Mouse (Mus musculus) stomach, postnatal 0 days (tissue): ENCODE measurements around the gene Bnc2. TPM values are rescaled to one million over a fixed set of nuclear protein-coding genes. Genes with fewer than 3 reads are reported as not detected.

Experiments
- ATAC-seq: fragments of 200-750 bp; cut with Nextera tagmentation; 2 replicates; pipeline ENCODE4 v1.8.0; 2017; ENCODE audit not compliant: low FRiP score, low TSS enrichment
- DNase-seq: peaks from one replicate; pipeline ENCODE4 v3.0.0-alpha.2; 2016; ENCODE audit warnings: low spot score
- H3K27ac ChIP-seq: fragments of 300-500 bp; sonication (generic); replicated peaks from 2 replicates; pipeline ENCODE4 v1.5.1; 2014; ENCODE audit warnings: mild to moderate bottlenecking, control low read depth
- H3K27me3 ChIP-seq: fragments of 300-500 bp; sonication (generic); 2 replicates; pipeline ENCODE4 v1.6.1; 2014; ENCODE audit warnings: low read length; ENCODE audit not compliant: control insufficient read depth, insufficient read depth
- H3K36me3 ChIP-seq: fragments of 300-500 bp; sonication (generic); 2 replicates; pipeline ENCODE4 v1.6.1; 2014; ENCODE audit warnings: low read length, mixed read lengths; ENCODE audit not compliant: control insufficient read depth, insufficient read depth
- H3K4me1 ChIP-seq: fragments of 300-500 bp; sonication (generic); replicated peaks from 2 replicates; pipeline ENCODE4 v1.6.1; 2014; ENCODE audit warnings: antibody characterized with exemption; ENCODE audit not compliant: control insufficient read depth, insufficient read depth
- H3K4me2 ChIP-seq: fragments of 300-500 bp; sonication (generic); replicated peaks from 2 replicates; pipeline ENCODE4 v1.6.1; 2014; ENCODE audit warnings: low read depth, mild to moderate bottlenecking, control low read depth, moderate library complexity
- H3K4me3 ChIP-seq: fragments of 300-500 bp; sonication (generic); 2 replicates; pipeline ENCODE4 v1.5.1; 2014; ENCODE audit warnings: low read depth, low read length, control low read depth
- H3K9ac ChIP-seq: fragments of 300-500 bp; sonication (generic); 2 replicates; pipeline ENCODE4 v1.6.1; 2014; ENCODE audit warnings: mild to moderate bottlenecking, low read length, control low read depth, mixed read lengths
- H3K9me3 ChIP-seq: fragments of 300-500 bp; sonication (generic); 2 replicates; pipeline ENCODE4 v1.6.1; 2016; ENCODE audit warnings: low read length; ENCODE audit not compliant: control insufficient read depth
- CTCF ChIP-seq: IDR thresholded peaks from 2 replicates; pipeline ENCODE4 v1.5.1; 2016; ENCODE audit warnings: antibody characterized with exemption, low read depth, mild to moderate bottlenecking, moderate library complexity
- EP300 ChIP-seq: optimal IDR thresholded peaks from 2 replicates; pipeline ENCODE3; 2016; ENCODE audit warnings: antibody characterized with exemption
- WGBS: fragments of 180-500 bp; shearing (Covaris S2); extraction: QIAGEN DNeasy Blood & Tissue Kit; methylation state at CpG from one replicate; pipeline ENCODE4 v1.1.7; 2014; 5-methylcytosine and 5-hydroxymethylcytosine counted together
- polyA plus RNA-seq: library from polyadenylated mRNA; unstranded; fragments of >200 nt; fragmentation: Nextera tagmentation; extraction: Ambion mirVana; gene quantifications from 2 replicates; pipeline ENCODE4 v1.2.1, GENCODE M21; 2015

The Bnc2 gene
- polyA plus RNA-seq, 1 experiment from 2014 or later, result 5.8 TPM

- no peak for DNase-seq
- no peak for ATAC-seq
- H3K9ac ChIP-seq, result no peak overlapping the region
- no peaks in the 10 kb centered on the region for H3K36me3 ChIP-seq
- no peaks in the 10 kb centered on the region for H3K9me3 ChIP-seq
- H3K4me2 ChIP-seq, result no peak overlapping the region
- TF ChIP-seq CTCF (no peak), EP300 (no peak)
- H3K4me1 ChIP-seq, result no peaks in the 10 kb centered on the region
- no peak overlapping the region for H3K4me3 ChIP-seq
- H3K27me3 ChIP-seq, result no peaks in the 10 kb centered on the region
- WGBS, result 61% methylated on average over 6 of the region's 6 CpGs
- no peak overlapping the region for H3K27ac ChIP-seq
Observed at GRCm38 (mm10) chr4:84639166-84639565, 35.9 kb downstream of the Bnc2 start.

- DNase-seq, result peak; percentile 19
- no peaks in the 10 kb centered on the region for H3K4me1 ChIP-seq
- 5% methylated on average over 10 of the region's 10 CpGs for WGBS
Observed at GRCm38 (mm10) chr4:84637641-84638040, 37.4 kb downstream of the Bnc2 start.

GRCm38 (mm10) chr4:84634751-84635150, 40.3 kb downstream of the Bnc2 start:
- Histone ChIP-seq H3K4me2 (no peak overlapping the region), H3K27ac (no peak overlapping the region), H3K9ac (no peak overlapping the region), H3K4me1 (no peaks in the 10 kb centered on the region), H3K27me3 (no peaks in the 10 kb centered on the region), H3K36me3 (no peaks in the 10 kb centered on the region), H3K4me3 (no peak overlapping the region), H3K9me3 (no peaks in the 10 kb centered on the region)
- TF ChIP-seq EP300, result no peak
- no peak for TF ChIP-seq CTCF
- ATAC-seq (peak; percentile 29; the same call in 1 of the 2 replicates), DNase-seq (no peak)
- WGBS, result 34% methylated on average over 4 of the region's 4 CpGs

More at GRCm38 (mm10) chr4:84637641-84638040, 37.4 kb downstream of the Bnc2 start:
- 0 out of 2 replicates have a peak overlapping the region, but pooled peaks have one; percentile 40 for H3K27ac ChIP-seq
- 0 out of 2 replicates have a peak, but pooled peaks have one; percentile 61 for ATAC-seq
- H3K9ac ChIP-seq, result no peak overlapping the region
- TF ChIP-seq CTCF (no peak), EP300 (no peak)
- peak overlapping the region; percentile 37 for H3K4me2 ChIP-seq
- H3K36me3 ChIP-seq, result no peaks in the 10 kb centered on the region
- H3K9me3 ChIP-seq, result no peaks in the 10 kb centered on the region
- no peaks in the 10 kb centered on the region for H3K27me3 ChIP-seq
- H3K4me3 ChIP-seq, result no peak overlapping the region

- TF ChIP-seq EP300, result no peak
- no peak for TF ChIP-seq CTCF
- no peaks in the 10 kb centered on the region for H3K4me1 ChIP-seq
- H3K4me3 ChIP-seq, result no peak overlapping the region
- 63% methylated on average over 1 of the region's 1 CpGs for WGBS
- no peaks in the 10 kb centered on the region for H3K36me3 ChIP-seq
- no peak overlapping the region for H3K4me2 ChIP-seq
- no peaks in the 10 kb centered on the region for H3K9me3 ChIP-seq
- H3K27me3 ChIP-seq, result no peaks in the 10 kb centered on the region
- H3K27ac ChIP-seq, result peak overlapping the region; percentile 53; the same call in 1 of the 2 replicates
- DNase-seq, result no peak
- ATAC-seq, result no peak
- no peak overlapping the region for H3K9ac ChIP-seq
Observed at GRCm38 (mm10) chr4:84633991-84634390, 41.1 kb downstream of the Bnc2 start.

GRCm38 (mm10) chr4:84632832-84633789, 42.0 kb downstream of the Bnc2 start:
- TF ChIP-seq CTCF (no peak), EP300 (no peak)
- no peaks in the 10 kb centered on the region for H3K27me3 ChIP-seq
- no peaks in the 10 kb centered on the region for H3K36me3 ChIP-seq
- no peak overlapping the region for H3K4me3 ChIP-seq
- no peak overlapping the region for H3K27ac ChIP-seq
- H3K4me2 ChIP-seq, result no peak overlapping the region
- no peaks in the 10 kb centered on the region for H3K4me1 ChIP-seq
- DNase-seq, result no peak
- no peak overlapping the region for H3K9ac ChIP-seq
- H3K9me3 ChIP-seq, result no peaks in the 10 kb centered on the region
- 43% methylated on average over 12 of the region's 12 CpGs for WGBS
- no peak for ATAC-seq

GRCm38 (mm10) chr4:84627616-84628015, 47.5 kb downstream of the Bnc2 start:
- no peak for TF ChIP-seq CTCF
- TF ChIP-seq EP300, result no peak
- H3K4me2 ChIP-seq, result no peak overlapping the region
- H3K27me3 ChIP-seq, result no peaks in the 10 kb centered on the region
- no peaks in the 10 kb centered on the region for H3K36me3 ChIP-seq
- ATAC-seq, result no peak
- H3K27ac ChIP-seq, result no peak overlapping the region
- no peak for DNase-seq
- H3K4me3 ChIP-seq, result no peak overlapping the region
- H3K4me1 ChIP-seq, result no peaks in the 10 kb centered on the region
- H3K9ac ChIP-seq, result no peak overlapping the region
- H3K9me3 ChIP-seq, result no peaks in the 10 kb centered on the region
- WGBS, result 83% methylated on average over 7 of the region's 7 CpGs
